Mouse (Mus musculus) liver, postnatal 0 days (tissue): ENCODE data around the gene Kitl. TPM values are rescaled to one million over a fixed set of nuclear protein-coding genes. Genes with fewer than 3 reads are reported as not detected.

Experiments
- ATAC-seq: fragments of 200-750 bp; cut with Nextera tagmentation; 2 replicates; pipeline ENCODE4 v1.8.0; 2017; ENCODE audit warnings: mild to moderate bottlenecking, moderate library complexity
- DNase-seq: peaks from one replicate; pipeline ENCODE4 v3.0.0-alpha.2; 2016
- H3K27ac ChIP-seq: fragments of 300-500 bp; sonication (generic); 2 replicates; pipeline ENCODE4 v1.5.1; 2014; ENCODE audit warnings: antibody characterized with exemption, moderate library complexity, mild to moderate bottlenecking, low read depth
- H3K27me3 ChIP-seq: fragments of 300-500 bp; sonication (generic); 2 replicates; pipeline ENCODE4 v1.6.1; 2014; ENCODE audit warnings: low read length, control low read depth, mixed read lengths; ENCODE audit not compliant: insufficient read depth
- H3K36me3 ChIP-seq: fragments of 300-500 bp; sonication (generic); replicated peaks from 2 replicates; pipeline ENCODE4 v1.6.1; 2014; ENCODE audit warnings: mild to moderate bottlenecking, control low read depth, low read length, moderate library complexity, mixed read lengths; ENCODE audit not compliant: insufficient read depth
- H3K4me1 ChIP-seq: fragments of 300-500 bp; sonication (generic); 2 replicates; pipeline ENCODE4 v1.6.1; 2014; ENCODE audit warnings: antibody characterized with exemption, mild to moderate bottlenecking, control low read depth; ENCODE audit not compliant: insufficient read depth
- H3K4me2 ChIP-seq: fragments of 300-500 bp; sonication (generic); 2 replicates; pipeline ENCODE4 v1.6.1; 2014; ENCODE audit warnings: low read depth, mild to moderate bottlenecking, low read length, moderate library complexity, mixed read lengths
- H3K4me3 ChIP-seq: fragments of 300-500 bp; sonication (generic); 2 replicates; pipeline ENCODE4 v1.5.1; 2014; ENCODE audit warnings: low read depth, low read length
- H3K9ac ChIP-seq: fragments of 300-500 bp; sonication (generic); replicated peaks from 2 replicates; pipeline ENCODE4 v1.6.1; 2014; ENCODE audit warnings: mild to moderate bottlenecking, moderate library complexity
- H3K9me3 ChIP-seq: fragments of 300-500 bp; sonication (generic); 2 replicates; pipeline ENCODE4 v1.6.1; 2016; ENCODE audit warnings: mild to moderate bottlenecking, control low read depth, low read length, mixed read lengths
- CTCF ChIP-seq: sonication (generic); IDR thresholded peaks from 2 replicates; pipeline ENCODE4 v1.5.1; 2016; ENCODE audit warnings: antibody characterized with exemption, low read depth
- EP300 ChIP-seq: IDR thresholded peaks from 2 replicates; pipeline ENCODE4 v1.6.1; 2016; ENCODE audit warnings: antibody characterized with exemption, low read depth, mild to moderate bottlenecking
- WGBS: fragments of 180-500 bp; shearing (Covaris S2); extraction: QIAGEN DNeasy Blood & Tissue Kit; methylation state at CpG from one replicate; pipeline ENCODE4 v1.1.7; 2014; ENCODE audit not compliant: insufficient replicate concordance; 5-methylcytosine and 5-hydroxymethylcytosine counted together
- polyA plus RNA-seq: library from polyadenylated mRNA; unstranded; fragments of >200 nt; fragmentation: Nextera tagmentation; extraction: Ambion mirVana; gene quantifications from 2 replicates; pipeline ENCODE4 v1.2.1, GENCODE M21; 2015

The Kitl gene
- polyA plus RNA-seq: 2.3 and 5.0 TPM in 2 replicates

DNA sequence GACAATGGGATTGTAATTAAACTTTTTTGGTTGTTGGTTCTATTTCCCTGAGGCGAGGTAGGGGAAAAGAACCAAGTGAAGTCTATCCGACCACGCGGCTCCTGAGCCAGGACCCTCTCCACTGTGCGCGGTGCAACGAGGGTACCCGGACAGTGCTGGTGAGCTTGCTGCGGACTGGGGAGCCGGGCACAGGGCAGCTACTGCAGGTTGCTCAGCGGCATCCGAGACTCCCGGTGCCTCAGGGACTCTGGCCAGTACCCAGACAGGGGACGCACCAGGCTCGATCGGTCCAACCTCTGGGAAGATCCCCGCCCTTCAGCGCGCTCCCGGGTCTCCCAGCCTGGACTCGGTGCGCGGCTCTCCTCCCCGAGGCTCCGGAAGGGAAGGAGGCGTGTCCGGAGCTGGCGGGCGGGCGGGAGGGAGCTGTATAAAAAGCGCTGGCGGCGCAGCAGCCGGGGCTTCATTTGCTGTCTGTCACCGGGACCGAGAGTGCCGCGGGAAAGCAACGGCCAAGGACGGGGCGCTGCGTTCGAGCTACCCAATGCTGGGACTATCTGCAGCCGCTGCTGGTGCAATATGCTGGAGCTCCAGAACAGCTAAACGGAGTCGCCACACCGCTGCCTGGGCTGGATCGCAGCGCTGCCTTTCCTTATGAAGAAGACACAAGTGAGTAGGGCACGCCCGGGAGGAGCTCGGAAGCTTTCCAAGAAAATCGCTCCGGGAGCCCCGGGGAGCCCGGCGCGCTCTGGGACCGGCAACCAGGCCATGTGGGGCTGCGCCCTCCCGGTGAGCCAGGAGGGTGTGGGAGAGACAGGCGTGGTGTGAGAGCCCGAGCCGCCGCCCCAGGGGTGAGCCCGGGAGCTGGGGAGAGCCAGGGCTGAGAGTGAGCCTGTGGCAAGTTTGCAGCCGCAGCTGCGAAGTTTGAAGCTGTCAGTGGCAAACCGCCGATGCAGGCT is at the start of gene Kitl:
Kitl (plus strand) TSS at position 261 of the 956 bp plus-strand sequence.
- under 1% methylated on average over 70 of the region's 70 CpGs for WGBS
- Histone ChIP-seq H3K9me3 (no peaks in the 10 kb centered on the region), H3K36me3 (no peaks in the 10 kb centered on the region), H3K4me1 (peaks cover 5% of the 10 kb centered on the region; the same call in 1 of the 2 replicates), H3K27ac (0 out of 2 replicates have a peak within 1 kb of the TSS, but pooled peaks have one; percentile 12), H3K27me3 (0 out of 2 replicates have a peak, but pooled peaks cover 5% of the 10 kb centered on the region), H3K9ac (peak within 1 kb of the TSS; percentile 64), H3K4me3 (peak within 1 kb of the TSS; percentile 63), H3K4me2 (peak within 1 kb of the TSS; percentile 84)
- ATAC-seq (peak; percentile 89), DNase-seq (peak; percentile 82)
- TF ChIP-seq EP300: no peak
- no peak for TF ChIP-seq CTCF

DNA sequence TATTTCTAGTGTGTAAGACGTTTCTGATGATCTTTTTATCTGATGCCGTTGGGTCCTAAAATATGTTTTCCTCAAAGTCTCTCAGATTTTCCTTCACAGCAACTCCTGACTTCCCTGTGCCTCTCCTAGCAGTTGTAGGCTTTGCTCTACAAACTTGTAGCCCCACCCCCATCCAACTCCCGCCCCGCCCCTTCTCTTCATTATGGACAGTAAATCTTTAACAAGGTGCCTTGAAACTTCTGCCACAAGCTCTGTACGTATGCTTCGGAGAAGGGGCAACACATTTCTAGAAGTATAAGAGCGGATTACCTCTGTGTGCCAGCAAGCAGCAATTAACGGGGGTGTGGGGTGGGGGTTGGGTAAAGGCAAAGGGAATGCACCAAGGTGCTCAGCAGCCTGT is 42.6 kb upstream of the Kitl start:
- no peaks in the 10 kb centered on the region for H3K36me3 ChIP-seq
- no peaks in the 10 kb centered on the region for H3K4me1 ChIP-seq
- ATAC-seq (no peak), DNase-seq (no peak)
- no peak overlapping the region for H3K27ac ChIP-seq
- H3K9me3 ChIP-seq: no peaks in the 10 kb centered on the region
- H3K4me3 ChIP-seq: no peak overlapping the region
- H3K9ac ChIP-seq: no peak overlapping the region
- no peaks in the 10 kb centered on the region for H3K27me3 ChIP-seq
- no peak overlapping the region for H3K4me2 ChIP-seq
- WGBS: 64% methylated on average over 8 of the region's 8 CpGs
- TF ChIP-seq EP300 (no peak), CTCF (no peak)

DNA sequence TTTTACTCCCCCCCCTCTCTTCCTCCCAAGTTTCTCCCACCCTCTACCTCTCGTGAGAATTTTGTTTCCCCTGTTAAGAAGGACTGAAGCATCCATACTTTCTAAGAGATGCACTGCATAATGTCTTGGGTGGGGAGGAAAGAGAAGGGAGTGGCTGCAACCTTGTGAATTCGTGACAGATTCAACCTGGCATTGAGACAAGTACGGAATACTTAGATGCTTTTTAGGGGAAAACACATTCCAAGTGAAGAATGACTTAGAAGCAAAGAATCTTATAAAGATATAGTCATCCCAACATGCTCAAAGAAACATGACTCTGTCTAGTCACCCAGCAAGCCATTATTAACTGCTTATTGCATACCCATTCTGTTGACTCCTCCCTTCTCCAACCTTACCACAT is 35.3 kb upstream of the Kitl start:
- no peak for TF ChIP-seq CTCF
- no peak for TF ChIP-seq EP300
- Histone ChIP-seq H3K27me3 (no peaks in the 10 kb centered on the region), H3K36me3 (no peaks in the 10 kb centered on the region), H3K9me3 (no peaks in the 10 kb centered on the region), H3K4me3 (no peak overlapping the region), H3K27ac (no peak overlapping the region), H3K9ac (no peak overlapping the region), H3K4me1 (no peaks in the 10 kb centered on the region), H3K4me2 (no peak overlapping the region)
- ATAC-seq (no peak), DNase-seq (no peak)
- 69% methylated on average over 3 of the region's 3 CpGs for WGBS

DNA sequence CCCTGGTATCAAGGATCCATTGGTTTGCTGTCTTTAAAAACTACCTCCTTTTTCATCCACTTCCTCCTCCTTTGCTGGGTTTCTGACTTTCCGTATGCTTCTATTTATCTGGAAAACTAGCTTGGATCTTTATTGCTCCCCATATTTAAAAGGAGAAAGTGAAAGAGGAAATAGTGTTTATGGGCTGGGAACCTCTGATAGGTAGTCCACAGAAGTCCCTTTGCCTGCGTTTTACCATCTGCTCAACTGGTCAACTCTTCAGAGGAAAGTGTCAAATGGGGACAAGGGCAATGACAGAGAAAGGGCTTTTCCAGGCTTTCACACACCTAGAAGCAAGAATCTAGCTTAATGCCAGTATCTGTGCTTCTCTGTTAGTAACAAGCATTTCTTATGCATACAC is 34.5 kb upstream of the Kitl start:
- DNase-seq: no peak
- Histone ChIP-seq H3K4me3 (no peak overlapping the region), H3K9me3 (no peaks in the 10 kb centered on the region), H3K9ac (no peak overlapping the region), H3K27ac (no peak overlapping the region), H3K4me2 (no peak overlapping the region), H3K27me3 (no peaks in the 10 kb centered on the region), H3K36me3 (no peaks in the 10 kb centered on the region), H3K4me1 (no peaks in the 10 kb centered on the region)
- WGBS: 51% methylated on average over 2 of the region's 2 CpGs
- no peak for ATAC-seq
- TF ChIP-seq EP300 (no peak), CTCF (no peak)

DNA sequence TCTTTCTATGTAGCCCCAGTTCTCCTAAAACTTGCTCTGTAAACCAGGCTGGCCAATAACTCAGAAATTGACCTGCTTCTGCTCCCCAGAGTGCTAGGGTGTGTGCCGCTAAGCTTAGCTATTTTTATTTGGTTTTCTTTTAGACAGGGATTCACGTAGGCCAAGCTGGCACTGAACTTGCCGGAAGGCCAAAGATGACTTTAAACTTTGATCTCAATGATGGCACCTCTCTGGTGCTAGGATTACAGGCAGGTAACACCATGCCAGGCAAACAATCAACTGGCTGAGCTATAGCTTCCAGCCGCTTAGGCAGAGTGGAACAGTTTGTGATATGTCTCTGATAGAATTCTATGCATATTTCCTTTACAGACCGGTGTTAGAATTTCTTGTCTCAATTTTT is 33.5 kb upstream of the Kitl start:
- Histone ChIP-seq H3K9me3 (no peaks in the 10 kb centered on the region), H3K4me2 (no peak overlapping the region), H3K9ac (no peak overlapping the region), H3K27me3 (no peaks in the 10 kb centered on the region), H3K4me1 (no peaks in the 10 kb centered on the region), H3K27ac (no peak overlapping the region), H3K36me3 (no peaks in the 10 kb centered on the region), H3K4me3 (no peak overlapping the region)
- WGBS: 79% methylated on average over 5 of the region's 5 CpGs
- TF ChIP-seq CTCF (no peak), EP300 (no peak)
- ATAC-seq (no peak), DNase-seq (no peak)

DNA sequence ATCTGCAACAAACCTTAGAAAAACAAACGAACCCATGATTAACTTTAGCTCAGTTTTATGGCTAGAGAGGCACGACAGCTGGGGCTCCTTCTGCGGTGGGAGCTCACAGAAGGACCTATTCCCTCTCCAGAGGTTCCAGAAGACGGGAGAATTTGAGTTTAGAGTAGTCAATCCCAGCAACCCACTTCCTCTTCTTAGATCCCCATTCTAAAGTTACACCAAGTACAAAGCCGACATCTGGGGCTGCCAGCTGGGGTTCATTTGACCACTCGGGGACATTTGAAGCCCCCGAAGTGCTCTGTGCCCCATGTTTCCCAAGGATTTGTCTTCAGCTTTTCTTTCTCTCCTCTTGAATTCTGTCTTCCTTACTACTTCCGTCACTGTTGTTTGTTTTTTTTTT is 28.7 kb upstream of the Kitl start:
- no peaks in the 10 kb centered on the region for H3K36me3 ChIP-seq
- H3K27me3 ChIP-seq: no peaks in the 10 kb centered on the region
- no peak for TF ChIP-seq EP300
- TF ChIP-seq CTCF: no peak
- H3K4me2 ChIP-seq: peak overlapping the region; percentile 38
- 41% methylated on average over 8 of the region's 8 CpGs for WGBS
- no peak overlapping the region for H3K27ac ChIP-seq
- ATAC-seq (no peak), DNase-seq (no peak)
- no peak overlapping the region for H3K4me3 ChIP-seq
- no peaks in the 10 kb centered on the region for H3K4me1 ChIP-seq
- no peaks in the 10 kb centered on the region for H3K9me3 ChIP-seq
- H3K9ac ChIP-seq: no peak overlapping the region
